Mouse (Mus musculus): ENCODE measurements around the gene Gm20388. TPM values are rescaled to one million over a fixed set of nuclear protein-coding genes. Genes with fewer than 3 reads are reported as not detected.
A peak's percentile ranks its signal among the peaks of the same experiment; 100 is the strongest.

The Gm20388 gene
- polyA plus RNA-seq, 1 experiment from 2014 or later = not detected

DNA sequence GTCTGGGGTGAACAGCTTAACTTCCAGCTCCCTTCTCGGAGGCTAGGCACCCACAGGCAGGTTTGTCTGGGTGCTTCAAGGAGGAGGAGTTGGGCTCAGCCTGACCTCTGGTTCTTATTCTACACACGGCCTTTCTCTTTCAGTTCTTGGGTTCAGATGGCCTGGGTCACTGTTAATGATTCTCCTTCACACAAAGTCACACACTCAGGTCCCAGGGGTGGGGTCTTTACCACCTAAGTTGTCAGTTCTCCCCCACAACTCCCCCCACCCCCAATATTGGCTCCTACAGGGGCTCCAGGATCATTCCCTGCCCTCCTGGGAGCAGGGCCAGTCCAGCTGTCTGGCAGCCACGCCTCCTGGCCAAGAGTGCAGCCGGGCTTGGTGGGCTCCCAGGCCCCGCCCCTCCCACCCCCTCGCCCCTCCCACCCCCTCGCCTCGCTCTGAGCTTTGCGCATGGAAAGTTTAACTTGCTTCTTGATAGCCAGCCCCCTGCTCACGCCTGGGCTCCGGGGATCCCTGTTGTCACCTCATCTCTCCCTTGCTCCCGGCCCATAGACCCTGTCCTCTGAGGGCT is 605.6 kb downstream of the Gm20388 start:
- Histone ChIP-seq H3K9me3 (ENCODE audit: control insufficient read depth) (no peaks in the 10 kb centered on the region), H3K27me3 (replicated peaks; ENCODE audit: control insufficient read depth, insufficient read depth, low read length) (no peaks in the 10 kb centered on the region), H3K4me2 (replicated peaks; ENCODE audit: low read depth) (no peak overlapping the region), H3K9ac (ENCODE audit: low read depth, low read length) (no peak overlapping the region), H3K36me3 (ENCODE audit: control insufficient read depth, insufficient read depth) (no peaks in the 10 kb centered on the region), H3K27ac (ENCODE audit: low read depth, low read length) (no peak overlapping the region), H3K4me1 (replicated peaks; ENCODE audit: control insufficient read depth, insufficient read depth, low read length) (peaks cover 8% of the 10 kb centered on the region; the same call in 1 of the 2 replicates), H3K4me3 (ENCODE audit: low read depth, low read length) (no peak overlapping the region)
- 28% methylated on average over 12 of the region's 12 CpGs for WGBS
- TF ChIP-seq CTCF (IDR thresholded peaks at IDR 0.05; ENCODE audit: low read depth) = no peak
- ATAC-seq = no peak

DNA sequence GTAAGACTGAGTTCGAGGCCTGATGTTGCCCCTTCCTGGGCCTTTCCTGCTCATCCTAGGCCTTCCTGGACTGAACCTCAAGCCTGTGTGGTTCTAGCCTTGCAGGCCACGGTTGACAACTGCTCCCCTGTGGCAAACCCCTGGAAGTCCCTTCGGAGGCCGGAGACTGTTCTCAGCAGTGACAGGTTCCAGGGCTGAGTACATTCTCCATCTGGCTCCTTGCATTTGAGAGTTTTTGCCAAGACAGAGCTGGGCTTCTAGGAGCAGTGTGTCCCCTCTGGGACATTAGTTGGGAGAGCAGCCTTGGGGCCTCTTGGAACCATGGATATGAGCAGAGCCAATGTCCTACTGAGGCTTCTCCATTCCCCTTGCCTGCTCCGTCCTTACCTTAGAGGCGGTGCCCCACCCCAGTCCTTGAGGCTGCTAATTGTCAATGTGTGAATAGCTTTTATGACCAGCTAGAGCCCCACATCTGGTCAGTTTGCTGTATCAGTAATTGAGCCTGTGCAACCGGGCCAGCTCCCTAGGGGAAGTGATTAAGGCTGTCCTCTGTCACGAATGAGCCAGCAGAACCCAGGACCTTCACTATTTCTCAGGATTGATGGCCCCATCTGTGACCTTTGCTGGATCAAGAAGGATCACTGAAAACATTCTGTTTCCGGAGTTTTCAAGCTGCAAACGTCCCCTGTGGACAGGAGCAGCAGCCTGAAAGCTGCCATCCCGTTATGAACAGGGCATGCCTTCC is 607.2 kb downstream of the Gm20388 start:
- WGBS = 39% methylated on average over 11 of the region's 11 CpGs
- no peak for ATAC-seq
- Histone ChIP-seq H3K9me3 (ENCODE audit: control insufficient read depth) (no peaks in the 10 kb centered on the region), H3K36me3 (ENCODE audit: control insufficient read depth, insufficient read depth) (peaks cover 3% of the 10 kb centered on the region; the same call in 1 of the 2 replicates), H3K4me2 (replicated peaks; ENCODE audit: low read depth) (no peak overlapping the region), H3K4me3 (ENCODE audit: low read depth, low read length) (no peak overlapping the region), H3K4me1 (replicated peaks; ENCODE audit: control insufficient read depth, insufficient read depth, low read length) (peaks cover 6% of the 10 kb centered on the region; the same call in 1 of the 2 replicates), H3K27ac (ENCODE audit: low read depth, low read length) (peak overlapping the region; percentile 50; the same call in 1 of the 2 replicates), H3K9ac (ENCODE audit: low read depth, low read length) (no peak overlapping the region), H3K27me3 (replicated peaks; ENCODE audit: control insufficient read depth, insufficient read depth, low read length) (no peaks in the 10 kb centered on the region)
- TF ChIP-seq CTCF (IDR thresholded peaks at IDR 0.05; ENCODE audit: low read depth) = no peak

DNA sequence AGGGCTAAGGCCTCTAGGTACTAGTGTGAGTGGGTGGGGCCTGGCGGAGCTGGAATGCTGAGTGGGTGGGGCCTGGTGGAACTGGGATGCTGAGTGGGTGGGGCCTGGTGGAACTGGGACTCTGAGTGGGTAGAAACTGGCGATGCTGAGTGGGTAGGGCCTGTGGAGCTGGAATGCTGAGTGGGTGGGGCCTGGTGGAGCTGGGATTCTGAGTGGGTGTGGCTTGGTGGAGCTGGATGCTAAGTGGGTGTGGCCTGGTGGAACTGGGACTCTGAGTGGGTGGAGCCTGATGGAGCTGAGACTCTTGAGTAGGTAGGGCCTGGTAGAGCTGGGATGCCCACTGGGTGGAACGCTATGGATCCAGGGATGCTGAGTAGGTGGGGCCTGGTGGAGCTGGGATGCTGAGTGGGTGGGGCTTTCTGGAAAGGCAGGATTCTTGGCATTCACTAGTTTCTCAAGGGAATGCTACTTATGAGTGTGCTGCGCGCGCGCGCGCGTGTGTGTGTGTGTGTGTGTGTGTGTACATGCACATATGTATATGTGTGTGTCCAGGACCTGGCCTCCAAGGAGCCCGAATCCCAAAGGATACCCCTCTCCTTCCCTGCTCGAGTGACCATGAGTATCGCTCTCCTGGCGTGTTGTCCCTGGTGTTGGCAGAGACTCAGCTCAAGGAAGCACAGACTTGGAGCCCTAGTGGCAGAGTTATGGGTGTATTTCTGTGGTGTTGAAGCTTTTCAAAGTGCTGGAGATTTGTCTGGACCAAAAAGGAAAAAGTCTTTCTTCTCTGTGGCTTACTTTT is 608.3 kb downstream of the Gm20388 start:
- peaks cover 6% of the 10 kb centered on the region; the same call in 1 of the 2 replicates for H3K4me1 ChIP-seq (replicated peaks; ENCODE audit: control insufficient read depth, insufficient read depth, low read length)
- ATAC-seq = peak; percentile 66
- peaks cover 3% of the 10 kb centered on the region; the same call in 1 of the 2 replicates for H3K36me3 ChIP-seq (ENCODE audit: control insufficient read depth, insufficient read depth)
- H3K27me3 ChIP-seq (replicated peaks; ENCODE audit: control insufficient read depth, insufficient read depth, low read length) = no peaks in the 10 kb centered on the region
- no peak overlapping the region for H3K27ac ChIP-seq (ENCODE audit: low read depth, low read length)
- peak; percentile 22; the same call in 1 of the 2 replicates for TF ChIP-seq CTCF (IDR thresholded peaks at IDR 0.05; ENCODE audit: low read depth)
- no peak overlapping the region for H3K4me2 ChIP-seq (replicated peaks; ENCODE audit: low read depth)
- no peaks in the 10 kb centered on the region for H3K9me3 ChIP-seq (ENCODE audit: control insufficient read depth)
- 71% methylated on average over 14 of the region's 14 CpGs for WGBS
- no peak overlapping the region for H3K9ac ChIP-seq (ENCODE audit: low read depth, low read length)
- no peak overlapping the region for H3K4me3 ChIP-seq (ENCODE audit: low read depth, low read length)

DNA sequence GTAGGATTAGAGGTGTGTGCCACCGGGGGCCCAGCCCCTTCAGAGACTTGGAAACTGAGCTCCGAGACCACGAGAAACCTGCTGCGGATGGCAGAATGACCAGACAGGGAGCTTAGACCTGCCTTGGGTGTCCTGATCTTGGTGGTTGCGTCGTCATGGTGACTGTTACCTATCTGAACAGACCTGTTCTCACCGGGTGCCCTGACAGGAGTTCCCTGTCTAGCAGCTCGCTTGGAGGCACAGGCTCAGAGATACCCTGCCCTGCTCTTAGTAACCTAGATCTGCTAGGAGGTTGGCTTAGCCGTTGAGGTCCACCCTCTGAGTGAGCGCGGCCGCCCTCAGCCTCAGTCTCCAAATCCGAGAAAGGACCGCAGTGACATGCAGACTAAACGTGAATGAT is 609.6 kb downstream of the Gm20388 start:
- TF ChIP-seq CTCF (IDR thresholded peaks at IDR 0.05; ENCODE audit: low read depth) = no peak
- no peak overlapping the region for H3K4me2 ChIP-seq (replicated peaks; ENCODE audit: low read depth)
- 0 out of 2 replicates have a peak overlapping the region, but pooled peaks have one; percentile 13 for H3K9ac ChIP-seq (ENCODE audit: low read depth, low read length)
- WGBS = 74% methylated on average over 15 of the region's 15 CpGs
- no peak overlapping the region for H3K27ac ChIP-seq (ENCODE audit: low read depth, low read length)
- no peak for ATAC-seq
- H3K36me3 ChIP-seq (ENCODE audit: control insufficient read depth, insufficient read depth) = peaks cover 3% of the 10 kb centered on the region; the same call in 1 of the 2 replicates
- no peaks in the 10 kb centered on the region for H3K9me3 ChIP-seq (ENCODE audit: control insufficient read depth)
- peaks cover 6% of the 10 kb centered on the region; the same call in 1 of the 2 replicates for H3K4me1 ChIP-seq (replicated peaks; ENCODE audit: control insufficient read depth, insufficient read depth, low read length)
- no peaks in the 10 kb centered on the region for H3K27me3 ChIP-seq (replicated peaks; ENCODE audit: control insufficient read depth, insufficient read depth, low read length)
- no peak overlapping the region for H3K4me3 ChIP-seq (ENCODE audit: low read depth, low read length)

DNA sequence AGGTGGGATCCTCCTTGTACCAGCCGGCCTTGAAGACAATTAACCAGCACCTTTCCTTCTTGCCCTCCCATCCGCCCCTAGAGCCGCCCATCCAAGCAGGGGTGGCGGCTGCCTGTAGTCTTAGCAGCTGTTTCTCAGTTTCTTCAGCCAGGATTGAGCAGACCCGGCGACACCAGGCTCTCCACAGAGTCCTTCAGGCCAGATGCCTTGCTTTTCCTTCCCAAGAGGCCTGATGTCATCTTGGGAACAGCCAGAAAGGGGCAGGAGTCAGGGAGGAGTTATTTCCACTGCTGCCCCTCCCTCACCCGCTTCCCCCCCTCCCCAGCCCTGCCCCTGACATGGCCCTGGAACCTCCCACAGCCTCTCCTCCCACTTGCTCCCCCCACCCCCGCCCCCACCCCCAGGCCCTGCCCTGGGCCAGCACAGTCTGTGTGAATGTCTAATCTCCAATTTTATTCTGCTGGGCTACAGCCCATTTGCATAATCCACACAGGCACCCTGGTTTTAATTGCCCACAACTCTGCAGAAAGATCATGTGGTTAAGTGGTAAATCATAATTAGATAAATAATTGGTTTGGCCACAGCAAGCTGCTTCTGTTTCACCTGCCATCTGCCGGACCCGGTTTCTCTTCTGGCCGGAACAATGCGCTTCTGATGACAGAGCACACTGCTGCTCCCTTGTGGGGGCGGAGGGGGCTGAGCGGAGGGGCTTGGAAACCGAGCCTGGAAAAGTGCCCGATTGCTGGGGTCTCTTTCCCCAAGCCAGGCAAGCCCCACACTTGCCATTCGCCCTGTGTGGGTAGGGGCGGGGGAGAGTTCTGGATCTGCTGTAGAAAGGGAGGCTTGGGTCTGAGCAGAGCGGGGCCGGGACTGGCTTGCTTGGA is 610.3 kb downstream of the Gm20388 start:
- Histone ChIP-seq H3K9ac (ENCODE audit: low read depth, low read length) (0 out of 2 replicates have a peak overlapping the region, but pooled peaks have one; percentile 13), H3K4me3 (ENCODE audit: low read depth, low read length) (no peak overlapping the region), H3K4me2 (replicated peaks; ENCODE audit: low read depth) (no peak overlapping the region), H3K27ac (ENCODE audit: low read depth, low read length) (no peak overlapping the region; the same call in 1 of the 2 replicates), H3K27me3 (replicated peaks; ENCODE audit: control insufficient read depth, insufficient read depth, low read length) (no peaks in the 10 kb centered on the region), H3K4me1 (replicated peaks; ENCODE audit: control insufficient read depth, insufficient read depth, low read length) (peaks cover 12% of the 10 kb centered on the region; the same call in 1 of the 2 replicates), H3K9me3 (ENCODE audit: control insufficient read depth) (no peaks in the 10 kb centered on the region), H3K36me3 (ENCODE audit: control insufficient read depth, insufficient read depth) (peaks cover 3% of the 10 kb centered on the region; the same call in 1 of the 2 replicates)
- 48% methylated on average over 20 of the region's 20 CpGs for WGBS
- TF ChIP-seq CTCF (IDR thresholded peaks at IDR 0.05; ENCODE audit: low read depth) = peak; percentile 48
- ATAC-seq = no peak
